Mouse (Mus musculus) bone marrow macrophage, adult 2 months (primary cell): ENCODE data around the gene Osbpl11.

Experiments used
- CTCF ChIP-seq: IDR thresholded peaks from 2 replicates; pipeline ENCODE4 v1.5.1; 2012; ENCODE audit warnings: low read depth, mild to moderate bottlenecking, low read length, moderate library complexity
- POLR2A ChIP-seq: IDR thresholded peaks from 2 replicates; pipeline ENCODE4 v1.6.1; 2012; ENCODE audit warnings: mild to moderate bottlenecking, low read depth, low read length, borderline replicate concordance

GRCm38 (mm10) chr16:33146185-33146584 lies 38.7 kb upstream of the Osbpl11 start:
- TF ChIP-seq CTCF (no peak), POLR2A (no peak)
